Mouse (Mus musculus) CH12.LX (cell line): ENCODE data around the gene Muc3. TPM values are rescaled to one million over a fixed set of nuclear protein-coding genes. Genes with fewer than 3 reads are reported as not detected.

Experiments used
- DNase-seq: peaks from one replicate; pipeline ENCODE4 v3.0.0-alpha.2; 2013; ENCODE audit errors: extremely low read depth
- H3K27ac ChIP-seq: 2 replicates; pipeline ENCODE4 v1.5.1; 2012; ENCODE audit warnings: low read depth, mild to moderate bottlenecking, control low read depth, moderate library complexity; ENCODE audit not compliant: insufficient read depth
- H3K27me3 ChIP-seq: replicated peaks from 2 replicates; pipeline ENCODE3; 2012; ENCODE audit warnings: inconsistent platforms
- H3K36me3 ChIP-seq, 2 experiments: replicated peaks in 1 of 2; 2 replicates each; pipeline versions ENCODE3 to v1.6.1; 2012; ENCODE audit warnings: inconsistent platforms in 1 of 2, low read length in 1 of 2, mild to moderate bottlenecking in 1 of 2, mixed read lengths in 1 of 2, moderate library complexity in 1 of 2; ENCODE audit not compliant: control insufficient read depth in 1 of 2, insufficient read depth in 1 of 2
- H3K4me1 ChIP-seq, 2 experiments: 2 replicates each; pipeline ENCODE4 v1.6.1; 2012; ENCODE audit warnings: inconsistent platforms in 1 of 2, moderate library complexity in 1 of 2; ENCODE audit not compliant: insufficient read depth in 2 of 2, control insufficient read depth in 1 of 2
- H3K4me2 ChIP-seq: 2 replicates; pipeline ENCODE4 v1.6.1; 2012; ENCODE audit warnings: low read depth, mild to moderate bottlenecking, control low read depth; ENCODE audit not compliant: poor library complexity, insufficient read depth, severe bottlenecking
- H3K4me3 ChIP-seq, 3 experiments: fragments of 150-350 bp in 1 of 3; sonication (generic) in 1 of 3; replicated peaks in 1 of 3; 2 replicates each; pipeline versions ENCODE3 to v1.5.1; 2011 to 2012; ENCODE audit warnings: low read depth in 2 of 3, low read length in 2 of 3, mild to moderate bottlenecking in 2 of 3, moderate library complexity in 2 of 3, control low read depth in 1 of 3, improper control_type of control experiment in 1 of 3, inconsistent platforms in 1 of 3, mixed read lengths in 1 of 3; ENCODE audit not compliant: poor library complexity in 1 of 3
- H3K79me2 ChIP-seq: replicated peaks from 2 replicates; pipeline ENCODE4 v1.6.1; 2012; ENCODE audit warnings: mild to moderate bottlenecking, moderate library complexity; ENCODE audit not compliant: control insufficient read depth, poor library complexity, insufficient read depth, severe bottlenecking; ENCODE audit errors: extremely low read depth
- H3K9ac ChIP-seq: 2 replicates; pipeline ENCODE4 v1.6.1; 2012; ENCODE audit warnings: low read depth, mild to moderate bottlenecking, control low read depth, moderate library complexity; ENCODE audit not compliant: insufficient read depth
- H3K9me3 ChIP-seq: replicated peaks from 2 replicates; pipeline ENCODE3; 2012; ENCODE audit warnings: low read length, inconsistent platforms, mixed read lengths
- CHD1 ChIP-seq: IDR thresholded peaks from 2 replicates; pipeline ENCODE4 v1.6.1; 2012; ENCODE audit warnings: low read depth, low read length, improper control_type of control experiment, inconsistent platforms
- CHD2 ChIP-seq: IDR thresholded peaks from 2 replicates; pipeline ENCODE4 v1.6.1; 2011; ENCODE audit warnings: low read length, improper control_type of control experiment
- CTCF ChIP-seq, 2 experiments: IDR thresholded peaks in 1 of 2; conservative IDR thresholded peaks in 1 of 2; 2 replicates each; pipeline ENCODE4 v1.5.1; 2011 to 2012; ENCODE audit warnings: low read depth in 2 of 2, low read length in 2 of 2, improper control_type of control experiment in 1 of 2, inconsistent platforms in 1 of 2, mild to moderate bottlenecking in 1 of 2, moderate library complexity in 1 of 2
- ELF1 ChIP-seq: IDR thresholded peaks from 2 replicates; pipeline ENCODE4 v1.6.1; 2014; ENCODE audit warnings: low read depth, mild to moderate bottlenecking, inconsistent platforms, low read length, improper control_type of control experiment
- ETS1 ChIP-seq: conservative IDR thresholded peaks from 2 replicates; pipeline ENCODE4 v1.6.1; 2012; ENCODE audit warnings: low read depth, mild to moderate bottlenecking, inconsistent platforms, low read length, improper control_type of control experiment, moderate library complexity
- HCFC1 ChIP-seq: IDR thresholded peaks from 2 replicates; pipeline ENCODE4 v1.6.1; 2012; ENCODE audit warnings: low read depth, mild to moderate bottlenecking, inconsistent platforms, low read length, improper control_type of control experiment
- JUND ChIP-seq: conservative IDR thresholded peaks from 2 replicates; pipeline ENCODE4 v1.6.1; 2011; ENCODE audit warnings: low read depth, low read length, improper control_type of control experiment
- MAX ChIP-seq: IDR thresholded peaks from 2 replicates; pipeline ENCODE4 v1.6.1; 2011; ENCODE audit warnings: low read length, improper control_type of control experiment
- MXI1 ChIP-seq: IDR thresholded peaks from 2 replicates; pipeline ENCODE4 v1.6.1; 2011; ENCODE audit warnings: mild to moderate bottlenecking, low read depth, low read length, improper control_type of control experiment
- MYC ChIP-seq: IDR thresholded peaks from 2 replicates; pipeline ENCODE4 v1.6.1; 2011; ENCODE audit warnings: low read depth, mild to moderate bottlenecking, improper control_type of control experiment, low read length
- POLR2AphosphoS2 ChIP-seq: IDR thresholded peaks from 2 replicates; pipeline ENCODE4 v1.6.1; 2011; ENCODE audit warnings: low read depth, low read length, improper control_type of control experiment
- RCOR1 ChIP-seq: conservative IDR thresholded peaks from 2 replicates; pipeline ENCODE4 v1.6.1; 2012; ENCODE audit warnings: low read depth, mild to moderate bottlenecking, inconsistent platforms, low read length, improper control_type of control experiment
- ZC3H11A ChIP-seq: IDR thresholded peaks from 2 replicates; pipeline ENCODE4 v1.6.1; 2012; ENCODE audit warnings: low read depth, mild to moderate bottlenecking, inconsistent platforms, low read length, improper control_type of control experiment
- ZKSCAN1 ChIP-seq: IDR thresholded peaks from 2 replicates; pipeline ENCODE4 v1.6.1; 2012; ENCODE audit warnings: low read depth, inconsistent platforms, low read length, improper control_type of control experiment, borderline replicate concordance
- dilution Hi-C: fragments of 300-500 bp; cut with MboI; formaldehyde crosslinking; loops from 2 replicates; pipeline ENCODE4 v1.14.3; 2020; ENCODE audit warnings: low sequenced_read_pairs; ENCODE audit not compliant: extremely low pct_unique_long_range_greater_than_20kb, extremely low pct_ligation_motif_present
- in situ Hi-C: fragments of 300-500 bp; cut with MboI; formaldehyde crosslinking; loops from 3 replicates; pipeline ENCODE4 v1.14.3; 2019; ENCODE audit warnings: low sequenced_read_pairs, low pct_ligation_motif_present, low pct_unique_long_range_greater_than_20kb, mixed read lengths
- polyA plus RNA-seq: library from polyadenylated mRNA; unstranded; fragments of >175 nt; gene quantifications from 2 replicates; pipeline ENCODE4 v1.2.1, GENCODE M21; 2012; ENCODE audit warnings: low read depth; ENCODE audit not compliant: insufficient read length
- total RNA-seq, 2 experiments: library from RNA; depleted of rRNA; stranded (reverse); fragments of 300-350 nt in 1 of 2; fragments of >200 nt in 1 of 2; gene quantifications; 2 replicates each; pipeline ENCODE4 v1.2.3; 2012 to 2014

The Muc3 gene
- total and polyA plus RNA-seq, 3 experiments = 0.13 TPM; not detected in 2

DNA sequence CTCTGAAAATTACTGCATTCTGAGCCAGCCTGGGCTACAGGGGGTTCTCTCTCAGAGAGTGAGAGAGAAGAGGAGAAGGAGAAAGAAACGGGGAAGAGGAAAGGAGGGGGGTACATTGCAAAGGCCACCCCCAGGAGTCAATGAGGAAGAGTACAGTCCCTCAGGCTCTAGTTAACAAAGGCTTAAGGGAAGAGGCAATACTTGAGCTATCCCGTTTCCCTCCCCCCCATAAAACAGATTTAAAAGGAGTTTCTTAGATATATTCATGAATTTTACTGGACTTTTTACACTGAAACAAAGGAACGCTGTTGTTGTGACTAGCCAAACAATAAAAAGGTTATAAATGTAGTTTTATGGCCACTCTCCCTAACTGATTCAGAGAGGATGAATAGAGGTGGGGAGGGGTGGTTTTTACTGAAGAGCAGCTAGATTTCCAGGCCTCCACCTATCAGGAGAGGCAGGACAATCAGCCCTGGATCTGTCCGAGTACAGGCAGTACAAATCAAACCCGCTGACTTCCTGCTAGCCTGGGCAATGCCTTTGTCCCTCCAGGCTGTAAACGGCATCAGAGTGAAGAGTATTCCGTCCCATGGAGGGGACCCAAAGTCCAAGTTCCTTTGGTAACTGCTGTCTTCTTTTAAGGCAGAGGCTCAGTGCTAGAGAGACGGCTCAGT is 44.3 kb upstream of the Muc3 start:
- Histone ChIP-seq H3K9me3 (peaks cover 2% of the 10 kb centered on the region), H3K4me3 (no peak overlapping the region), H3K27me3 (peaks cover 54% of the 10 kb centered on the region), H3K79me2 (no peaks in the 10 kb centered on the region), H3K36me3 (no peaks in the 10 kb centered on the region), H3K4me1 (no peaks in the 10 kb centered on the region), H3K9ac (no peak overlapping the region), H3K27ac (no peak overlapping the region), H3K4me2 (no peak overlapping the region)
- dilution Hi-C loops (no loop called here), in situ Hi-C loops (no loop called here)
- DNase-seq = no peak
- TF ChIP-seq MXI1 (no peak), MYC (no peak), RCOR1 (no peak), HCFC1 (no peak), ZKSCAN1 (no peak), ZC3H11A (no peak), POLR2AphosphoS2 (no peak), ETS1 (no peak)

- no peak for TF ChIP-seq CHD1
- no peak for TF ChIP-seq ELF1
- no peak for TF ChIP-seq MAX
- no peak for TF ChIP-seq CTCF (conservative IDR thresholded peaks at IDR 0.05 in 1 of 2, IDR thresholded peaks at IDR 0.05 in 1 of 2; ENCODE audit: low read depth in 2 of 2, low read length in 2 of 2)
- TF ChIP-seq, all 38 proteins: peak for 0
- Histone ChIP-seq H3K4me2 (no peak overlapping the region), H3K4me3 (no peak overlapping the region), H3K4me1 (no peaks in the 10 kb centered on the region), H3K9ac (no peak overlapping the region), H3K36me3 (no peaks in the 10 kb centered on the region), H3K27me3 (peaks cover 57% of the 10 kb centered on the region), H3K79me2 (no peaks in the 10 kb centered on the region), H3K27ac (no peak overlapping the region), H3K9me3 (peaks cover 2% of the 10 kb centered on the region)
- in situ Hi-C loops = no loop called here
- DNase-seq = no peak
- dilution Hi-C loops = no loop called here
Measured at GRCm38 (mm10) chr5:137189326-137189725, 40.2 kb upstream of the Muc3 start.

- no peaks in the 10 kb centered on the region for H3K79me2 ChIP-seq
- H3K36me3 ChIP-seq = no peaks in the 10 kb centered on the region
- H3K4me3 ChIP-seq = no peak overlapping the region
- TF ChIP-seq CHD2 = no peak
- no peak for TF ChIP-seq JUND
- no peak overlapping the region for H3K4me2 ChIP-seq
- in situ Hi-C loops = no loop called here
- no peaks in the 10 kb centered on the region for H3K4me1 ChIP-seq
- H3K27me3 ChIP-seq = peaks cover 32% of the 10 kb centered on the region
- DNase-seq = no peak
- dilution Hi-C loops = no loop called here
- no peaks in the 10 kb centered on the region for H3K9me3 ChIP-seq
- no peak overlapping the region for H3K27ac ChIP-seq
- no peak overlapping the region for H3K9ac ChIP-seq
Measured at GRCm38 (mm10) chr5:137185362-137185761, 36.2 kb upstream of the Muc3 start.
